Mouse (Mus musculus): ENCODE measurements around the gene Slc29a4.

Gene Slc29a4

DNA sequence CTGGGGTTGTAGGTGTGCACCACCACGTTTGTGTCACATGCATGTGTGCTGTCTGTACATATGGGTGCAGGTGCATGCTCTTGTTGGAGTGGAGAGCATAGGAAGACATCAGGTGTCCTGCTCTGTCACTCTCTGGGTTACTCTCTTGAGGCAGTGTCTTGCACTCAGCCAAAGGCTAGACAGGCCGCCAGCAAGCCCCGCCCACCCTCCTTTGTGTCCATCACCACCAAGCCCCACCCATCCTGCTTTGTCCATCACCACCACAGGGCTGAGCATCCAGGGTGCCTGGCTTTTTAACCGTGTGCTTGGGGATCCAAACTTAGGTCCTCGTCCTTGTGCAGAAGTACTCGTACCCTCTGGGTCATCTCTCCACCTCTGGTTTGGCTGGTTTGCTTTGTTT is 3.9 kb downstream of the Slc29a4 start:
- DNase-seq (ENCODE audit: low read depth, low spot score) = peak; percentile 66

DNA sequence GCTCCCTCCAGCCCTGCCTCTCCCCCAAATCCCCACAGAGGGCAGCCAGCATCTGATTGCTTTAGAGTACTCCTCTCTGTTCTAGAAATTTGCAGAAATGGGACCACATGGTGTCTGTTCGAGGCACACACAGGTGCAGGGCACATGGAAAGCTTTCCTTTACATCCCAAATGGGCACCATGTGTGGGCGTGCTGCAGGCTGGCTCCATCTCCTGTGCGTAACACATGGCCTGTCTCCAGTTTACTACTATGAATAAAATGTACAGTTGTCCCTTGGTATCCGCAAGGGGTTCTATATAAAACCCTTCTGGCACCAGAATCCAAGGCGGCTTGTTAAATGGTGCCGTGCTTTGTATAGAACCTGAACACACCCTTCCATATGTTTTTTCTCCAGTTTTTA is 4.6 kb downstream of the Slc29a4 start:
- DNase-seq (ENCODE audit: low read depth, low spot score) = no peak

DNA sequence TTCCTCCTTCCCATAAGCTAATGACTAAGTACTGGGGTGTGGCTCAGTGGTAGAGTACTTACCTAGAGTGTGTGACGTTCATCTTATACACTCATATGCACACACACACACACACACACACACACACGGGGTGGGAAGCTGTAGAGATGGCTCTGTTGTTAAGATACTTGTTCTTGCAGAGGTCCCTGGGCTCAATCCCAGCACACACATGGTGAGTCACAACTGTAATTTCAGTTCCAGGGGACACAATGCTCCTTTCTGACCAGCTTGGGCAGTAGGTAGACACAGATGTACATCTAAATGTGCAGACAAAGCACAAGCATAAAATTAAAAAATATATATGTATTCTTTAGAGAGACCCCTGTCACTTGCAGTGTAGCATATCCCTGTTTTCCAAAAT is 5.4 kb downstream of the Slc29a4 start:
- no peak for DNase-seq (ENCODE audit: low read depth, low spot score)

DNA sequence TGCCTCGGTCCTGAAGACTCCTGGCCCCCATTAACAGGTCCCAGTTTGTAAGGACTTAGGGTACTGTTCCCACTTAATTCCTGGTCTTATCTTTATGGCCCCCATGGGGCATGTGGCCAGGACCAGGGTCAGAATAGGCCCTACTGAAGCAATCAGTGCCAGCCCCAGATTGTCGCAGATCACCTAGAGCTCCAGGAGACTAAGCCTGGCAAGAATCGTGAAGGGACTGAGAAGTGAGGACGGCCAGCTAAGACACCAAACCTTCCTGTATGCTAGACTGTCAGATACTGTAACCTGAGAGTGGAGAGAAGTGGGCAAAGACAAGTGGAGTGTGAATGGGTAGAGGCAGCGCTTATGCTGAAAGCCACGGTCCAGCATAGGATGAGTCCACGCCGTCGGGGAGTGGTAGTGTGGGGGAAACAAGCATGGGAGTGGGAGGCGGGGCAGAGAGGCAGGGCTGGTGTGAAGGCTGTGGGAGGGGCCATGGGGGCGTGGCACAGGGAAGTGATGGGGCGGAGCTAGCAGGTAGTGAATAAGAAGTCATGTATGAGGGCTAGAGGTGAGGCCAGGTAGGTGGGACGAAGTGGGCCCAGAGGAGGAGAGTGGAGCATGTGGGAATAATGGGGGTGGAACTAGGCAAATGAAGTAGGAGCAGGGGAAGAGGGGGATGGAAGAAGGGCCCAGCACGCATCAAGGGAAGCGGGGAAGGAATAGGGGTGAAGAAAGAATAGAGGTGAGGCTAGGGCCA is 8.7 kb downstream of the Slc29a4 start:
- peak; percentile 90 for DNase-seq (ENCODE audit: low read depth, low spot score)

DNA sequence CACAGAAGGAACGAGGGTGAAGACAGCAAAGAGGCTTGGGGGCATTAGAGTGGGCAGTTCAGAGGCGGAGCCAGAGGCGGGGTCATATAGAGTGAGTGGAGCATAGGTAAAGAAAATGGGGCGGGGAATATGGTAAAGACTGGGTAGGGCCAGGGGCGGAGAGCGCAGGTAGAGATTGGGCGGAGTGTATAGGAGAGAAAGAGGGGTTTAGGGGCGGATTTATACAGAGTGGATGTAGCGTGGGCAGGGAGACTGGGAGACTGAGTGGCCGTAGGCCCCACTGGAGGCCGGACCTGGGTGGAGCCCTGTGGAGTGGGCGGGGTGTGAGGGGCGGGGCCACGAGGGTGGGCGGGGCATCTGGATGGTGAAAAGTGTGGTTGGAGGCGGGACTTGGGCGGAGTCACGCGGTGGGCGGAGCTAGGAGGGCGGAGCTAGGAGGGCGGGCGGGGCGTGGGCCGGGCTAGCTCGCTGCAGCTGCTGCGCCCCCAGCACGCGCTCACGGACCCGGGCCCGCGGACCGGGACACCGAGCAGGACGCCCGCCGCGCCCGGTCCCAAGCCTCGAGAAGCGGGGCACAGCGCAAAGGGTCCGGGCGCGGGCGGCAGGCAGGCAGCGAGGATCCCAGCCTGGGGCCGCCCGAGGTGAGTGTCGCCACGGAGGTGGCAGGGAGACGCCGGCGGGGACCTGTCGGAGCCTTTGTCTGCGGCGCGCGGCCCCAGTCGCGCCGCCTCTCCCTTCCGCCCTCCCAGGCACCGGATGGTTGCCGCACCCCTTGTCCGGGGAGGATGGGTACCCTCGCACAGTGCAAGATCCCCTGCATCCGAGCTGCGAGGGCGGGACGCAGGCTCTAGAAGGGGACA is 9.6 kb downstream of the Slc29a4 start:
- DNase-seq (ENCODE audit: low read depth, low spot score) = peak; percentile 90

DNA sequence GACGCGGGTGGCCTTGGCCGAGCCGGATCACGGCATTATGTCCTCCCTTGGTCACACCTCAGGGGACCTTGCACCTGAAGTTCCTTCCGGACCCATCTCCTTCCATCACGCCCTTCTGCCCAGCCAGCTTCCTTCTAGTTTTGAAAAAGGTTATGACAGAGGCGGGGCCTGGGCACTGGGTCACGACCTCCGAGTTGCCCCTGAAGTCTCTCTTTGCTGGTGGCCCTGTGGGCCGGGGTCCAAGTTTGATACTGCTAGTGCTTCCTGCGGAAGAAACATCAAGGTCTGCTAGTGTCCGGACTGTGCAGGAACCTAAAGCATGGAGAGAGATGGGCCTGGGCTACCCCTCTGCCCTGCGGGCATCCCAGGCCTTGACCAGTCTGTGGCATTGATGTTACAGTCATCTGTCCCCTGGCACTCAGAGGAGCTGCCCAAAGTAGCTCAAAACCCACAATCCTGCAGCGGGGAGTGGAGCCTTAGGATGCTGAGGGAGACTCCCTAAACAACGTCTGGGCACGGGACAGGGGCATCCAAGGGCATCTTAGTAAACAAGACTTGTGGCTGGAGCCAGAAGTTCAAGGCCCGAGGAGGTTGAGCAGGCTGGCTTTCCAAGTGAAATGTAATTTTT is 10.3 kb downstream of the Slc29a4 start:
- no peak for DNase-seq (ENCODE audit: low read depth, low spot score)

DNA sequence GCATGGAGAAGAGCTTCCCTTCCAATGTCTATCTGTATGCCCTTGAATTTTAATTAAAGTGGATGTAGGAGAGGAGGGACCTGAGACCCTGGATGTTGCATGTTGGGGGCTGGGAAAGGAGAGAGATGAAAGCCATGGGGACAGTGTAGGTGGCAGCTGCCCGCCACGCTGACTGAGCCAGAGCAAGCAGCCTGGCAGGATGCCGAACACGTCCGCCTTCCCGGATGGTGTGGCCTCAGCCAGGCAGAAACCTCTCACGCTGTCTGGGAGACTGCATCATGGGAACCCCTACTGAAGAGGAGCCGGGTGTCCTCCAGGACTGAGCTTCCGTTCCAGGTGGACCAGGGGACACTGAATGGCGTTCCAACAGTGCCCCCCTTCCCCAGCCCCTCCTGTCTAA is 11.3 kb downstream of the Slc29a4 start:
- DNase-seq (ENCODE audit: low read depth, low spot score) = no peak

DNA sequence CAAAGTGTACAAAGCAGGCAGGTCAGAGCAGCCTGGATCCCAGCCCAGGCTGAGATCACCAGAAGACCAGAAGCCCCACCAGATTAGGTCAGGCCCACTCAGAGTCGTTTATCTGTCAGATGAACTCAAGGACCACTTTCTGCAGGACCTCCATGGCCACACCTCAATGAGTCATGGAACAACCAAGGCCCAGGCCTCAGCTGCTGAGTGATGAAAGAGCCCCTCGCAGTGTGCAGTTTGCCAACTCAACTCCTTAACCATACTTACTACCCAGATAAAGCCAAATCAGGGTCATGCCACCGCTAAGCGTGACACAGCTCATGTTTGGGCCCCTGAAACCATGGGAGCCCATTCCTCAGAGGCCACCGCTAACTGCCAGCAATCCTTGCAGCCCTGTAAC is 15.4 kb downstream of the Slc29a4 start:
- no peak for DNase-seq (ENCODE audit: low read depth, low spot score)

DNA sequence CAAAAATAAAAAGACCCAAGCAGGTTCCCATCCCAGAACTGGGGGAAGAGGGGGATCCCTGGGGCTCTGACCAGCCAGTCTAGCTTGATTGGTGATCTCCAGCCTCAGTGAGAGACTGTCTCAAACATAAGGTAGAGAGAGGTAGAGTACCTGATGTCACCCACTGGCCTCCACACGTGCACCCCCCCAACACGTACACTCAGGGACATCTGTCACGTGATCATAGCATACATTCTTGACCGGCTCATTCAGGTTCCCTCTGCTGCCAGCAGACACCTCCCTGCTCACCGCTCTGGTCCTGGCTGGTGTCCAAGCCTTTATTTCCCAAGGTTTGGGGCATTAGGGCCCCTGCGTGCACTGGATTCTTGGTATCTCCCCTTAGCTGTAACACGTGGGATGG is 17.1 kb downstream of the Slc29a4 start:
- no peak for DNase-seq (ENCODE audit: low read depth, low spot score)

DNA sequence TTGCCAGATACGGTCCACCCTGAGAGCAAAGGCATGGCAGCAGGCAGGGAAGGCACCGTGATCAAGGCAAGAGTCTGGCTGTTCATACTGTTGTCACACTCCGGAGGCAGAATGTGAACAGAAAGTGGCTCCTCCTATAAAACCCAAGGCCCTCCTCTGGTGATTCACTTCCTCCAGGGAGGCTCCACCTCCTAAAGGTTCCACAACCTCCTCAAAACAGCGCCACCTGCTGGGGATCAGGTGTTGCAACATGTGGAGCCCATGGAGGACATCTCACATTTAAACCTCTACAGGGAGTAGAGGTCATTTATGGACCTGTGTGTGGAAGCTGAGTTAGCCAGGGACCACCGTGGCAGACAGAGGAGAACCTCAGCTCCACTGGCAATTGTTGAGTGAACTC is 20.1 kb downstream of the Slc29a4 start:
- peak; percentile 82 for DNase-seq (ENCODE audit: low read depth, low spot score)

DNA sequence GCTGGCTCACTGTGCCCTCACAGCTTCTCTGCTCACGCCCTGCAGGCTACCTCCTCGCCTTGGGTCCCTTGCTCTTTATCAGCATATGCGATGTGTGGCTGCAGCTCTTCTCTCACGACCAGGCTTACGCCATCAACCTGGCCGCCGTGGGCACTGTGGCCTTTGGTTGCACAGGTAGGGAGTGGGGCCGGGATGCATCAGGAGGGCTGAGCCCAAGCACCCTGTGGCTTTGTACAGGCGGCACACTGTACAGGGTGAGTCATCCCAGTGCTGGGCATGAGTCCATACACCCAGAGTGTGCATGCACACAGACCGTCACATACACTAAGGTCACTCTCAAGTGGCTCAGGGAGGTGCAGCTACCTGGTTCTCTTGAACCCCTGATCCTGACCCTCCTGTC is 21.7 kb downstream of the Slc29a4 start:
- DNase-seq (ENCODE audit: low read depth, low spot score) = no peak

DNA sequence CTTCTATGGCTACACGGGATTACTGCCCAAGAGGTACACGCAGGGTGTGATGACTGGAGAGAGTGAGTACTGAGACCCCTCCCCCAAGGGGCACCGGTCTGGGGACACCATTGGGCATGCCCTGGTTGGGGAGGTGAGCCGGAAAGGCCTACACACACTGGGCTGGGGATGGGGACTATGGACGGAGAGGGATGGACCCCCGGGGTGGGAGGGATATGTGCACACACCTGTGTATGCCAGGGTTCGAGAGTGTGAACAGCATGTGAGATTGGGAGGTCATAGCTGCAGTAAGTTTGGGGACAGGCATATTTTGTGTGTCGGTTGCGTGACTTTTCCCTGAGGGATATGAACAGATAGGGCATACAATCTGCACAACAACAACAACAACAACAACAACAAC is 22.7 kb downstream of the Slc29a4 start:
- no peak for DNase-seq (ENCODE audit: low read depth, low spot score)

DNA sequence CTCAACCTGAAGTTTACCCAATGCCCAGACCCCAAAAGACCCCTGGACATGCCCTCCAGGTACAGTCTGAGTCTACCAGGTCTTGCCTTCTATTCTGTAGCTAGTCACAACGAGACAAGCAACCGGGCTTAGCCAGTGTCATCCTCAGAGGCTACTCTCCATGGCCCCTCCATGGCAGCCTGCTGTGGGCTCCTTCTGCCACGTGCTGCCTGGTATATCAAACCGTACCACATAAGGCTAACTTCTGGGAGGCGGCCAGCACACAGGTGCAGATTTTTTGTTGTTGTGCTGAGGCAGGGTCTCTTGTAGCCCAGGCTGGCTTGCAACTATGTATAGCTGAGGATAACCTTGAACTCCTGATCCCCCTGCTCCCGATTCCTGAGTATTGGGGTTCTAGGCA is 23.7 kb downstream of the Slc29a4 start:
- DNase-seq (ENCODE audit: low read depth, low spot score) = no peak

DNA sequence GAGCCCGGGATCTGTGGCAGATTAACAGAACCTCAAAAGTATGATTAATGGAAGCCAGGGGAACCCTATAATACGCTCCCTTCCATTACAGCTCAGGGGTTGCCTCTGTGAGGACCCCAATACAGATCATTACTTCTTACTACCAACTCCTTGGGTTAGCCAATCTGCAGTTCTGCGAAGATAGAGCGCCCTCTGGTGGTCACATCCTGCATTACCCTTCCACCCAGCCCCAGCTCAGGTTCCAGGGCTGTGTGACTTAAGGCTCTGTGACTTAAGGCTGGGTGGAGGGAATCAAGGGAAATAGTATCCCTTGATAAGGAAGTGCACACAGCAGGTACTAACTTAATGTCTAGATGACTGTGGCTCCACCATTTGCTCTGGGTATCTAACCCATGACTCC is 25.7 kb downstream of the Slc29a4 start:
- DNase-seq (ENCODE audit: low read depth, low spot score) = peak; percentile 83

DNA sequence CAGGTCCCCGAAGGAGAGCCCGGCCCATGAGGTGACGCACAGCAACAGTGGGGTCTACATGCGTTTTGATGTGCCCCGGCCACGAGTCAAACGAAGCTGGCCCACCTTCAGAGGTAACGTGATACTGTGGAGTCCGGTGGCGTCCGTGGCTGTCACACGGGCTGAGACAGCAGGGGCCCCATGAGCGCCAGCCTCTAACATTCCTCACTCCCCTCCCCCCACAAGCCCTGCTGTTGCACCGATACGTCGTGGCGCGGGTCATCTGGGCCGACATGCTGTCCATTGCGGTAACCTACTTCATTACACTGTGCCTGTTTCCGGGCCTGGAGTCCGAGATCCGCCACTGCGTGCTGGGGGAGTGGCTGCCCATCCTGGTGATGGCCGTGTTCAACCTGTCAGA is 26.2 kb downstream of the Slc29a4 start:
- DNase-seq (ENCODE audit: low read depth, low spot score) = no peak

DNA sequence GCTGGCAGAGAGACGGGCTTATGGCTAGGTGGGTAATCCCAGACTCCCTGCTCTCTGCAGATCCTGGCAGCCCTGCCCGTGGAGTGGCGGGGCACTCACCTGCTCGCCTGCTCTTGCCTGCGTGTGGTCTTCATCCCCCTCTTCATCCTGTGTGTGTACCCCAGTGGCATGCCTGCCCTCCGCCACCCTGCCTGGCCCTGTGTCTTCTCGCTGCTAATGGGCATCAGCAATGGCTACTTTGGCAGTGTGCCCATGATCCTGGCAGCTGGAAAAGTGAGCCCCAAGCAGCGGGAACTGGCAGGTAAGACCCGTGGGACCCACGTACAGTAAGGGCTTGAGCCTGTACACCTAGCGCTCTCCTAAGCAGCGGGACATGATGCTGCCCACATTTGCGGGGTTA is 27.6 kb downstream of the Slc29a4 start:
- no peak for DNase-seq (ENCODE audit: low read depth, low spot score)

DNA sequence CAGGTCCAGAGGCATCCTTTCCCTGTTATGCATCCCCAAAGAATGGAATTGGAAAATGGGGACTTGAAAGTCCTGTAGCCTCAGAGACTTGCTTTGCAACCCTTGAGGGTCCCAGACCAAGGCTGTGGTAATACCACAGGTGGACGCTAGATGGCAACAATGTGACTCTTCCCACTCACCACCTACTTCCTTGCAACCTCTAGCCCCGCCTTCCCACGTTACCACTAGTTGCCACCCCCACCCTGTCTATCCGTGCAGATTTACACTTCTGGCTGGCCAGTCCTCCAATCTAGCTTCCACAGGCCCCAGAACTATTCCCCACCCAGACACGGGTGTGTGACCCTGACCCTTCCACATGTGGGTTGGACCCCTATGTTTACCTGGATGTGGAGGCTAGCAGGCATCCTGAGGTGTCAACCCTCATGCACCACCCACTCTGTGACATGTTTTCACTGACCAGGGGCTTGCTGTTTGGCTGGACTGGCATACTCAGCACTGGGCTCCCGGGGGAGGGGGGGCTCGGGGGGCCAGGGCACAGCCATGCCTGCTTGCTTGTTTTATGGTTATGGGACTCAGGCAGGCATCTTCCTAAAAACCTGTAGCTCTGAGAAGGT is 31.3 kb downstream of the Slc29a4 start:
- DNase-seq (ENCODE audit: low read depth, low spot score) = peak; percentile 92

DNA sequence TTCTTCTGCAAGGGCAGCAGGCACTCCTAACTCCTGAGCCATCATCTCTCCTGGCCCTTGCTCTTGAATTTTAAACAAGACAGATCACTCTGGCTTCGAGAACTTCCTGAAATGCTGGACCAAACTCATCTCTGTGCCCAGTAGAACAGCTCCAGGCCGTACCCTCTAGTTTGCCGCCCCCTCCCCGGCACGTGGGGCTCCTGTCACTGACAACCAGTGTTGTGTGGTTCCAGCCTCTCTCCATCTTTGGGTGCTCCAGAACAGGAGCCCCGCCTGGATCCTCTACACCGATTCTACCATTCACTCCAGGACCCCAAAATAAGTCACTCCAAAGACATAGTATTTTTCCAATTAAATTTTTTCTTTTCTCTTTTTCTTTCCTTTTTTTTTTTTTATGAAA is 32.0 kb downstream of the Slc29a4 start:
- no peak for DNase-seq (ENCODE audit: low read depth, low spot score)

DNA sequence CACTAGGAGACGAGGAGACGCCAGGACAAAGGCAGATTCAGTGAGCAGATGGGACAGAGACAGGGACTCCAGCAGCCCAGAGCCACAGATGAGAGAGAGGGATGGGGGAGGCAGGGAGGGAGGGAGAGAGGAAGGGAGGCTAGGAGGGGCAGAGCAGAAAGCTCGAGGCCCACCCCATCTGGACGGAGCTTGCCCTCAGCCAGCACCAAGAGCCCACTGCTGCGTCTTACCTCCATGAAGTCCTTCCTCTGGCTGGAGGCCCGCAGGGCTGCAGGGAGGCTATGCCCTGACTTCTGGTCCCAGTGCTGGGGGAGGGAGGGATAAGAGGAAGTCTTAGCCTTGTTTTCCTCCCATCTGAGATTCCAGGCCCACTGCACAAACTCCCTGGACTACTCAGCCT is 34.4 kb downstream of the Slc29a4 start:
- DNase-seq (ENCODE audit: low read depth, low spot score) = no peak

DNA sequence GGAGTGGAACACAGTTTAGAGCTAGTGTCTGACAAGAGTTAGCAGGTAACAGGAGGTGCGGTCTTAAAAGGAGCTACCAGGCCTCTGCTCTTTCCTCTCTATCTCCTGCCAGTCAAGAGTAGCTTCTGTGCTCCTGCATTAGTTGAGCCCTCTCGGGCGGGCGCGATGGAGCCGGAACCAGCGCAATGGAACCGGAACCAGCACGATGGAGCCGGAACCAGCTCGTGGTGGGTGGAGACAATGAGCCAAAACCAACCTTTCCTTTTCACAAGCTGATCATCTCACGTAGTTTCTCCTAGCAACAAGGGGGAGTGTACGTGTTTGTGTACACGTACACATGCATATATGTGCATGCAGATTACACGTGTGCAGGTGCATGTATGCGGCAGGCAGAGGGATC is 36.0 kb downstream of the Slc29a4 start:
- peak; percentile 78 for DNase-seq (ENCODE audit: low read depth, low spot score)

DNA sequence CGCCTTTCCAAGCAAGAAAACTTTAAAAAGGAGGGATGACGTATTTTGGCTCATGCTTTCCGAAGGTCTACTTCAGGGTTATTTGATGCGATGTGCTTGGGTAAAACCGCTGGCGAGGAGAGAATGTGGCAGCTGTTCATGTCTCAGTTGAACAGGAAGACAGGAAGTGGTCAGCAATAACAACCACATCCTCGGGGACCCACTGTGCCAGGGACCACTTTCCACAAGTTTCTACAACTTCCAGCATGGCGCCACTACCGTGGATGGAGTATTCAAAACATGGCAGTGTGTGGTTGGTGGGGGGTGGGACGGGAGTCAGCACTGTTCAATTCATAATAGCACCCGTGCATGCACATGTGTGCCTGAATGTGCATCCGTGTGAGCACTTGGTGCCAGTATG is 38.0 kb downstream of the Slc29a4 start:
- no peak for DNase-seq (ENCODE audit: low read depth, low spot score)

DNA sequence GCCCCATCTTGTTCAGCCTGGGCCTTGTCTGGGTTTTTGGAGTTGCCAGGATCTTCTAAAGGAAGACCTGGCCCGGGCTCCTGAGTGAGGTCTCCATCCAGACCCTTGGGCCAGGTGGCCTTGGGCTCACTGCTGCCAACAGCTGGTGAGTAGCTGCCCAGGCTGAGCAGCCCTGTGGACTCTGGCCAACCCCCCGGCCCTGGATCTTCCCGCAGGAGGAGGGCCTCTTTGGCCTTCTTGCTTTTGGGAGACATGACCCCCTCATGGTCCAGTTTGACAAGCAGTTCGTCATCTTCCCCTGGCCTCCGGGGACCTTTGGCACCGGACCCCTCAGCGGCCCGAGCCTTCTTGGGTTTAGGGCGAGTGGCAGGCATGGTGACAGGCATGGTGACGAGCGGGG is 39.6 kb downstream of the Slc29a4 start:
- DNase-seq (ENCODE audit: low read depth, low spot score) = no peak

Data from ZHBTc4 (cell line).